Comparison of ENCODE assay signal across 8 mouse cellular contexts in the genomic region with DNA sequence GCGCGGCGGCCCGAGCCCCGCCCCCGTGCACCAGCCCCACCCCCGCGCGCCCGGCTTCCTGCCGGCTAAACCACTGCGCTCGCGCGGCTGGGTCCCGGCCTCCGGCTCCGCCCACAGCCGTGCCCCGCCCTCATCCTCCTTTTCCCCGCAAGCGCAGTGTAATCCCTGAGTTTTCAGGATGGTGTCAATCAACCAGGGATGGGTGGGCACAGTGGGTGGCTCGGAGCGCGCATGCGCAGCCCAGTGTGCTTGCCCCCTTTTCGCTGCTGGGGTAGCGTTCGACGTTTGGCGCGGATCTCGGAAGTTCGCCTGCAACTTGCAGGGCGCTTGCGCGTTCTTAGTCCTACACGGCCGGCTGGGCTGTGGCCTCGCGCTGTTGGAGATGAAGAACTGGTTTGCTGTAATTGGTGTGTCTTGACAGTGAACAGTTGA. TPM values are rescaled to one million over a fixed set of nuclear protein-coding genes. Genes with fewer than 3 reads are reported as not detected.
A peak's percentile ranks its signal among the peaks of the same experiment; 100 is the strongest.
DNase-seq lines count a peak whose midpoint lies in the region; ATAC-seq lines count a peak whose summit lies in the region.

Gene Uxs1 (minus strand): TSS at position 38 of the 432 bp plus-strand sequence.

- no peaks in the 10 kb centered on the region for H3K27me3 ChIP-seq in heart, embryonic 13.5 days (replicated peaks)
- no peaks in the 10 kb centered on the region for H3K27me3 ChIP-seq in liver, embryonic 12.5 days (replicated peaks)
- no peaks in the 10 kb centered on the region for H3K27me3 ChIP-seq in stomach, embryonic 15.5 days (replicated peaks)

- H3K9me3 ChIP-seq in heart, embryonic 13.5 days = no peaks in the 10 kb centered on the region
- H3K9me3 ChIP-seq in liver, embryonic 12.5 days (replicated peaks) = no peaks in the 10 kb centered on the region
- H3K9me3 ChIP-seq in stomach, embryonic 15.5 days = no peaks in the 10 kb centered on the region

- ATAC-seq in heart, embryonic 13.5 days (ENCODE audit: extremely low read depth, insufficient number of reproducible peaks, low FRiP score, low TSS enrichment) = peak; percentile 99
- peak; percentile 96 for ATAC-seq in liver, embryonic 12.5 days
- peak; percentile 98 for ATAC-seq in stomach, embryonic 15.5 days (ENCODE audit: insufficient read depth, low FRiP score, low read depth)

- H3K4me2 ChIP-seq in heart, embryonic 13.5 days = peak within 1 kb of the TSS; percentile 94
- peak within 1 kb of the TSS; percentile 92 for H3K4me2 ChIP-seq in liver, embryonic 12.5 days
- H3K4me2 ChIP-seq in stomach, embryonic 15.5 days = peak within 1 kb of the TSS; percentile 92

- H3K4me3 ChIP-seq in brown adipose tissue, adult 24 weeks (ENCODE audit: insufficient read depth, low read depth, low read length) = peak within 1 kb of the TSS; percentile 74
- peak within 1 kb of the TSS; percentile 96 for H3K4me3 ChIP-seq in heart, embryonic 13.5 days
- H3K4me3 ChIP-seq in liver, embryonic 12.5 days = peak within 1 kb of the TSS; percentile 99
- peak within 1 kb of the TSS; percentile 90 for H3K4me3 ChIP-seq in stomach, embryonic 15.5 days (replicated peaks)

- no peaks in the 10 kb centered on the region for H3K4me1 ChIP-seq in brown adipose tissue, adult 24 weeks (ENCODE audit: control insufficient read depth, insufficient read depth, insufficient read length, low read length)
- peaks cover 21% of the 10 kb centered on the region for H3K4me1 ChIP-seq in heart, embryonic 13.5 days
- peaks cover 36% of the 10 kb centered on the region for H3K4me1 ChIP-seq in liver, embryonic 12.5 days
- 0 out of 2 replicates have a peak, but pooled peaks cover 7% of the 10 kb centered on the region for H3K4me1 ChIP-seq in stomach, embryonic 15.5 days

- peak; percentile 99 for DNase-seq in CD4-positive, CD25-positive, alpha-beta regulatory T cell, adult 2 months (ENCODE audit: low read depth, low spot score)
- peak; percentile 58 for DNase-seq in fat pad, adult 2 months (ENCODE audit: extremely low read depth, low read depth, low spot score)
- peak; percentile 98 for DNase-seq in kidney, postnatal 10 days
- peak; percentile 96 to 97 for DNase-seq in natural killer cell, adult 2 months (ENCODE audit: low spot score in 2 of 2)

- under 1% methylated on average over 41 of the region's 41 CpGs for WGBS in heart, embryonic 13.5 days
- WGBS in liver, embryonic 12.5 days (ENCODE audit: insufficient replicate concordance) = 1% methylated on average over 41 of the region's 41 CpGs
- under 1% methylated on average over 41 of the region's 41 CpGs for WGBS in stomach, embryonic 15.5 days

- H3K36me3 ChIP-seq in heart, embryonic 13.5 days = 0 out of 2 replicates have a peak, but pooled peaks cover 2% of the 10 kb centered on the region
- H3K36me3 ChIP-seq in liver, embryonic 12.5 days = peaks cover 3% of the 10 kb centered on the region; the same call in 1 of the 2 replicates
- no peaks in the 10 kb centered on the region for H3K36me3 ChIP-seq in stomach, embryonic 15.5 days

- peak within 1 kb of the TSS; percentile 44 for H3K27ac ChIP-seq in brown adipose tissue, adult 24 weeks (replicated peaks; ENCODE audit: low read depth, low read length)
- peak within 1 kb of the TSS; percentile 88 for H3K27ac ChIP-seq in heart, embryonic 13.5 days (replicated peaks)
- H3K27ac ChIP-seq in liver, embryonic 12.5 days = peak within 1 kb of the TSS; percentile 89
- H3K27ac ChIP-seq in stomach, embryonic 15.5 days = peak within 1 kb of the TSS; percentile 92

- peak within 1 kb of the TSS; percentile 91 for H3K9ac ChIP-seq in heart, embryonic 13.5 days
- H3K9ac ChIP-seq in liver, embryonic 12.5 days = peak within 1 kb of the TSS; percentile 95
- peak within 1 kb of the TSS; percentile 81 for H3K9ac ChIP-seq in stomach, embryonic 15.5 days

RNA-seq across cellular contexts. Expression of gene Uxs1, which starts in this region (rescaled TPM):
- 13.2 and 20.7 TPM in 2 replicates for polyA plus RNA-seq in brown adipose tissue, adult 24 weeks (2012; ENCODE audit: insufficient read depth, insufficient read length, missing spikeins)
- polyA plus RNA-seq in heart, embryonic 13.5 days (2015; fragmentation: Nextera tagmentation; extraction: Ambion mirVana) = 13.6 and 15.0 TPM in 2 replicates
- polyA plus RNA-seq in liver, embryonic 12.5 days (2016; fragmentation: Nextera tagmentation; extraction: Ambion mirVana) = 11.1 and 13.8 TPM in 2 replicates
- 21.9 and 22.3 TPM in 2 replicates for polyA plus RNA-seq in stomach, embryonic 15.5 days (2015; fragmentation: Nextera tagmentation; extraction: Ambion mirVana)

Comparison
In these comparisons a context has a peak if more than half of its experiments do, and no peak if none do; other contexts are left out.
1. Peak in every context shown above with its lines: DNase-seq, ATAC-seq, H3K4me3 ChIP-seq and H3K27ac ChIP-seq.